Mouse (Mus musculus): Measurements from ENCODE around the gene Foxf2. TPM values are rescaled to one million over a fixed set of nuclear protein-coding genes. Genes with fewer than 3 reads are reported as not detected.

Foxf2 gene
- polyA plus RNA-seq, 1 experiment from 2014 or later = 9.4 TPM

DNA sequence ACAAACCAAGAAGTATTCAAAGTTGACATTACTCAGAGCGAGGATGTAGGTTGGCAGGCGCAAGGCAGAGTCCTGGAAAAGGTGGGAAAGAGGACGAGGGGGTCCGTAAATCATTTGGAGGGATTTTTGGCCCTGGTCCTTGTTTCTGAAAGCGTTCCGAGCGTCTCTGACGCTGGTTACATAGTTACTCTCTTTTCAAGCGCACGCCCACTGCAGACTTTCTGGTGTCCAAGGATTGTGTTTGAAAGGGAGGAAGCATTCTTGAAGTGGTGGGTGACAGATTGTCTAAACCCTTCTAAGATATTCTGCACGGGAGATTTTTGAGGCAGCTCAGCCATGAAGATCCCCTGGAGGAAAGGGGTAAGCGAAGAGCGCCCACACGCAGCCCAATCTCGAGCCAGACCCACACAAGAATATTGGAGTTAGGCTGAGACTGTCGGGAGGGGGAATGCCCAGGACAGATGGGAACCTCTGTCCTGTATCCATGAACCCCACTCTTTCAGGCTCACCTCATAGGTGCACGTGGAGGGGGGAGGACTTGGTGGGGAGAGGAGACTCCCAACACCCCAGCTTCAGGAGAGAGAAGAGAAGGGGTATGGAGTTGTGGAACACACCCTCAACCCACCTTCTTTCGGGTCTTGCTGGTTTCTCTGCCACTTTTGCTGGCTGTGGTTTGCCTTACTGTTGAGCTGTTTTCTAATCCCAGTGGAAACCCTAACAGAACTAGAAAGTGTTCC lies 6.5 kb upstream of the Foxf2 start:
- WGBS = 2% methylated on average over 18 of the region's 18 CpGs
- Histone ChIP-seq H3K36me3 (no peaks in the 10 kb centered on the region), H3K4me3 (no peak overlapping the region), H3K9ac (no peak overlapping the region), H3K9me3 (replicated peaks) (no peaks in the 10 kb centered on the region), H3K27ac (no peak overlapping the region), H3K4me2 (replicated peaks) (no peak overlapping the region; the same call in 1 of the 2 replicates), H3K27me3 (peaks cover 98% of the 10 kb centered on the region), H3K4me1 (peaks cover 11% of the 10 kb centered on the region; the same call in 1 of the 2 replicates)
- ATAC-seq (ENCODE audit: low FRiP score) = no peak

DNA sequence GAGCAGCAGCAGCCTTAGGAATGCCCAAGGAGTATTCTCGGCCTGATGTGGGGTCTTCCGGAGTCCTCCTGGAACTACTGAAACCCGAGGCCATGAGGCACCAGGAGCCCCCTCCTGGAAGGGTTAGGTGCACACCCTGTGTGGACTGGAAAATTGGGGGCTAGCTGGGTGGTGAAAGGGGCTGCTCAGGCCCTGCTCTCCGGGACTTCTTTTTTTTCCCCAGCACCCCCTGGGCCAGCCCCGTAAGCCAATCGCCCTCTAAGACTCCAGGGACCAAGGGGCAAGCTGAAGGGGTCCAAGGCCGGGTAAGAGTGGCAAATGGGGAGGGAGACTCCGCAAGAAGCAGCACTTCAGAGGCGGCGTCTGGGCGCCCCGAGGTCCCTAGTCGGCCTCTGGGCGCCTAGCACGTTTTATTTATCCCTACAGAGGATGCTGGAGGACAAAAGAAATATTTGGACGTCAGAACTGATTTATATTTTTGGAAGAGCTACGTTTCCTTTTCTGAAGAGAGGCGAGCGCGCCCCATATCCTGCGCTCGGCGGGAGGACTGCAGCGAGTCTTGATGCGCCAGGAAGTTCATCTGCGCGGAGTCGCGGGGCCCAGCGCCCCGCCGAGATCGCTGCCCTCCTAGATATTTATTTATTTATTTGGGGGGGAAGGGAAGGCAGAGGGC lies 5.7 kb upstream of the Foxf2 start:
- no peak for ATAC-seq (ENCODE audit: low FRiP score)
- 0 out of 2 replicates have a peak overlapping the region, but pooled peaks have one; percentile 15 for H3K4me2 ChIP-seq (replicated peaks)
- 0 out of 2 replicates have a peak overlapping the region, but pooled peaks have one; percentile 12 for H3K27ac ChIP-seq

DNA sequence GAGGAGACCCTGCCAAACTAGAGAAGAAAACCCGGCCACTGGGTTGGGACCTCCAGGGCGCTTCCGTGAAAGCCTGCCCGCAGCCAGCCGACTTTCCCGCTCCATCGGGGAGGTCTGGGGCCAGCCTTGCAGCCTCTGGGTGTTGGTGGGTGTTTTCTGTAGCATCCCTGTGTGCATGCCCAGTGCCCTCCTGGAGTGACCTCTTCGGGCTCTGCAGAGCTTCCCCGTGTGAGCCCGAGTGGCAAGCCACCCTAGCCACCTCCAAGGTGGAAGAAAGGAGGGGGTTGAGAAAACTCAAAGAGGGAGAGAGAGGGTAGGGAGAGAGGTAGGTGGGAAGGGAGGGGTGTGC lies 5.1 kb upstream of the Foxf2 start:
- Histone ChIP-seq H3K36me3 (no peaks in the 10 kb centered on the region), H3K27me3 (peaks cover 98% of the 10 kb centered on the region), H3K9me3 (replicated peaks) (no peaks in the 10 kb centered on the region), H3K4me2 (replicated peaks) (0 out of 2 replicates have a peak overlapping the region, but pooled peaks have one; percentile 15), H3K4me3 (peak overlapping the region; percentile 4; the same call in 1 of the 2 replicates), H3K27ac (no peak overlapping the region), H3K4me1 (peaks cover 21% of the 10 kb centered on the region), H3K9ac (no peak overlapping the region)
- WGBS = 0% methylated on average over 10 of the region's 10 CpGs
- no peak for ATAC-seq (ENCODE audit: low FRiP score)

More for the DNA sequence above, 5.7 kb upstream of the Foxf2 start:
- 1% methylated on average over 33 of the region's 33 CpGs for WGBS
- Histone ChIP-seq H3K4me1 (peaks cover 18% of the 10 kb centered on the region), H3K27me3 (peaks cover 98% of the 10 kb centered on the region), H3K9me3 (replicated peaks) (no peaks in the 10 kb centered on the region), H3K36me3 (no peaks in the 10 kb centered on the region), H3K4me3 (peak overlapping the region; percentile 4; the same call in 1 of the 2 replicates), H3K9ac (no peak overlapping the region)

DNA sequence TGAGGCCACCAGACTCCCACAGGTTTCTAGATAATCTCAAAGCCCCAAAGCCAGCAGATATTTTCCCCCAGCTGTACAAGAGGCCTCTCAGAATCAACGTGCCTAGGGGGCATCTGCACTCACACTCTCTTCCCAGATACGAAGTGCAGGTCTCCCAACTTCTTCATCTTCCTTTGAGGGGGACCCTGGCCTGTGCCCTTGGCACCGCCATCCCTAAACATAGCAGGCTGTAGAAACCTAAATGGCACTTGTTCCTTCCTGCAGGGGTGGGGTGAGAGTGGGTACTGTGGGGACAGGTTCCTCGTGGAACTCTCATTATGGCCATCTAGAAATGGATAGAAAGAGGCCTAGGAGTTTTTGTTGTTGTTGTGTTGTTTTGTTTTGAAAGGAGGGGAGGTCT lies 4.7 kb upstream of the Foxf2 start:
- H3K36me3 ChIP-seq = no peaks in the 10 kb centered on the region
- H3K4me3 ChIP-seq = no peak overlapping the region
- H3K27ac ChIP-seq = no peak overlapping the region
- no peak for ATAC-seq (ENCODE audit: low FRiP score)
- H3K4me1 ChIP-seq = peaks cover 25% of the 10 kb centered on the region
- no peak overlapping the region for H3K4me2 ChIP-seq (replicated peaks)
- H3K9me3 ChIP-seq (replicated peaks) = no peaks in the 10 kb centered on the region
- WGBS = 3% methylated on average over 4 of the region's 4 CpGs
- peaks cover 98% of the 10 kb centered on the region for H3K27me3 ChIP-seq
- no peak overlapping the region for H3K9ac ChIP-seq

DNA sequence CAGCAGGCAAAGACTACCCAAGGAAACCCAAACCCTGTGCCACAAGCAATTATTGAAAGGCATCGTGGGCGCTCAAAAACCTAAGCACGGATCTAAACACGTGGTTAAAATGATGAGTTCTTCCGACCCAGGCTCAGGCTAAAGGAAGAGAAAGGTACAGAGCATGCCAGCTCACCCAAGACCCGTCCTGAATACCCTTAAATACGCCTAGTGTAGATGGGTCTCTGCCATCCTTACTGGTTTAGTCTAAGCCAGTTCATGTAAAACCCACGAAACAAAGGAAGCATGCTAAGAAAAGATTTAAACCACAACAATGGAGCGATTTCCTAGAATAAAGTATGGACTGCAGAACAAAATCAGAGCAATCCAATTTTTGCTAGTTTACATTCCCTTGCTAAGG lies 3.9 kb upstream of the Foxf2 start:
- peaks cover 98% of the 10 kb centered on the region for H3K27me3 ChIP-seq
- WGBS = 3% methylated on average over 9 of the region's 9 CpGs
- H3K36me3 ChIP-seq = no peaks in the 10 kb centered on the region
- peaks cover 33% of the 10 kb centered on the region for H3K4me1 ChIP-seq
- H3K4me2 ChIP-seq (replicated peaks) = no peak overlapping the region
- no peak overlapping the region for H3K4me3 ChIP-seq
- no peak overlapping the region for H3K9ac ChIP-seq
- H3K27ac ChIP-seq = no peak overlapping the region
- no peaks in the 10 kb centered on the region for H3K9me3 ChIP-seq (replicated peaks)
- ATAC-seq (ENCODE audit: low FRiP score) = no peak

DNA sequence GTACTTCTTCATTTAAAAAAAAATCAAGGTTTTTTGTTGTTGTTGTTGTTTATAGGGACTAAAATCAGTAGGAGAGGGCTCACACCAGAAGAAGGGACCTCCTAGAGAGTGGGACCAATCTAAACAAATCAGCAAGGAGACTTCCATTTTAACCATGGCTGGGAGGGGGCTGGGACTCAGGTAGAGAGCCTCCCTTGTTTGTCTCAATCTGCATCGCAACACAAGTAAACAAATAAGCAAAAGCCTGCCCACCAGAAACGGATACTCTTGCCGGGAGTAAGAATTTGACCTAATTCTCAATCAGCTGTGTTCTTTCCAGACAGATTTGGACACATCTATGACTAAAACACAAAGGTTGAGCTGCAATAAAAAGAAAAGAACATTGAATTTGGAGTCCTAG lies 3.2 kb upstream of the Foxf2 start:
- Histone ChIP-seq H3K36me3 (no peaks in the 10 kb centered on the region), H3K4me1 (peaks cover 37% of the 10 kb centered on the region), H3K27me3 (peaks cover 98% of the 10 kb centered on the region), H3K9me3 (replicated peaks) (no peaks in the 10 kb centered on the region), H3K27ac (no peak overlapping the region), H3K9ac (no peak overlapping the region), H3K4me2 (replicated peaks) (no peak overlapping the region), H3K4me3 (no peak overlapping the region)
- WGBS = 3% methylated on average over 3 of the region's 3 CpGs
- no peak for ATAC-seq (ENCODE audit: low FRiP score)

DNA sequence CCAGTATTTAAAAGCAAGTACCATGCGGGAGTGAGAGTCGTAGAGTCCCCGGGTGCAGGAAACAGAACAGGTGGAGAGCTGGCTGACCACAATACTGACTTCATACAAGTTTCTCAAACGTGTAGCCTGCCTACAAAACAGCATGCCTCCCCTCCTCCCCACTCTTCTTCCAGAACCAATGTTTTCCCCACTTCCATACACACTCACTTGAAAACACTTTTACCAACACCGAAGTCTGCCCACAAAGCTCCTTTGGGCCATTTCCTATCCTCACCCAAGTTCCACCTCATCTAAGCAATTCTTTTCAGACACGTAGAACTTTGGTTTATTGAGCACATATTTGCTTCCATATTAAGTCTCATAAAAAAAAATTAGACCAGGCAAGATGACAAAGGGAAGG lies 2.3 kb upstream of the Foxf2 start:
- H3K36me3 ChIP-seq = no peaks in the 10 kb centered on the region
- H3K27ac ChIP-seq = no peak overlapping the region
- no peak for ATAC-seq (ENCODE audit: low FRiP score)
- H3K4me2 ChIP-seq (replicated peaks) = no peak overlapping the region
- H3K9ac ChIP-seq = no peak overlapping the region
- peaks cover 100% of the 10 kb centered on the region for H3K27me3 ChIP-seq
- peaks cover 31% of the 10 kb centered on the region for H3K4me1 ChIP-seq
- no peak overlapping the region for H3K4me3 ChIP-seq
- WGBS = 2% methylated on average over 6 of the region's 6 CpGs
- H3K9me3 ChIP-seq (replicated peaks) = no peaks in the 10 kb centered on the region

DNA sequence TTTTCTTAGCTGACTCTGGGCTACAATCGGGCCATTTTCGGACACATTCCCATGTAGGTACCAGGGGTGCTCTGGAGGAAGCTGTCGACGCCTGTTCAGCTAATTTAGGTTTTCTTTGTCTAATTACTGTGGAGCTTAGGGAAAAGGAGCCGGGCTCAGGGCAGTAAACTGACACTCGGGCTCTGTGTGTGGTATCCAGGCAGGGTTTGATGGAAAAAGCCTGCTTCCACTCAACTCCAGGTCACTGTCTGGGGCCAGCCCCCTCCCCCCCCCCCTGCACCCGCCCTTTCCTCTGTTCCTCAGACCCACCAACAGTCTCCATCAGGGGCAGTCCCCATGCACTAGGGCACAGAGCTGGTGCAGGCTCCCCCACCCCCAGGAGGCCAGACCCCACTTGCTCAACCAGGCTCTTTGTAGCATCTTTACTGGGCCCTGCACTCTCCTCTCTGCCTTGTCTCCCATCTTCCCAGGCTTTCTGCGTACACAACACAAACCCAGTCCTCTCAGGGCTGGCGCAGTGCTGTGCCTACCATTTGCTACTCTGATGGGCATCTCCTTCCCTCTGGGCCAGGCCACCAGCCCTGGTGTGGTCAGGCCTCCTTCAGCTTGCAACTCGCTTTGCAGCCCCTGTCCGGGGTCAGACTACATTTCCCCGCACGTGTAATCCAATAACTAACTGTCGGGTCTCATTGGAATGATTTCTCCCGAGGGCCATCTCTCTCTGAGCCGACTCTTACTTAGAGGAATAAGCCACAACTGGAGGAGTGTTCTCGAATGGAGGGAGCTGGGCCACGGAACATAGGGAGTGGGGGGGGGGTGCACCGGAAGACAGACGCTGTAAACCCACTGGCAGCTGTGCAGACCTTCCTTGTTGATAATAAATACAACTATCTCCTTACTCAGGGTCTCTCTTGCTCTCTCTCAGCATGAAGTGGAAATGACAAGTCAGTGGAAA lies 1.4 kb upstream of the Foxf2 start:
- no peak for ATAC-seq (ENCODE audit: low FRiP score)
- 2% methylated on average over 20 of the region's 20 CpGs for WGBS
- H3K4me1 ChIP-seq = peaks cover 32% of the 10 kb centered on the region
- peak overlapping the region; percentile 8; the same call in 1 of the 2 replicates for H3K4me3 ChIP-seq
- H3K9me3 ChIP-seq (replicated peaks) = no peaks in the 10 kb centered on the region
- no peaks in the 10 kb centered on the region for H3K36me3 ChIP-seq
- no peak overlapping the region for H3K9ac ChIP-seq
- H3K4me2 ChIP-seq (replicated peaks) = 0 out of 2 replicates have a peak overlapping the region, but pooled peaks have one; percentile 19
- H3K27me3 ChIP-seq = peaks cover 100% of the 10 kb centered on the region
- no peak overlapping the region for H3K27ac ChIP-seq

DNA sequence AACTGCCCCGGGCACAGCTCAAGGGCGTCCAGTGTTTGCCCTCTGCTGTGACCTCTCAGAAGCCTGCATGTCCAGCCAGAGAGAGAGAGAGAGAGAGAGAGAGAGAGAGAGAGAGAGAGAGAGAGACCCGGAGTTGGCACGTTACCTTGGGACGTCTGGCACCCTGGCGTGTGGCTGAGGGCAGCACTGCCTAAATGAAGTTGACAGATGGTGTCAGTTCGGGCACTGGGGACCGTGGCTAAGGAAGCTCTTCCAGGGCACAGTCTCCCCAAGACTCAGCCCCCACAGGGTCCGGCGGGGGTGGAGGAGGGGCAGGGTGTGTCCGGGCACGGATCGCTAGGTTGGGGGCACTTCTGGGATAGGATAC lies 667 bp upstream of the Foxf2 start:
- Histone ChIP-seq H3K27ac (no peak overlapping the region), H3K9me3 (replicated peaks) (no peaks in the 10 kb centered on the region), H3K9ac (peak overlapping the region; percentile 27; the same call in 1 of the 2 replicates), H3K4me2 (replicated peaks) (peak overlapping the region; percentile 72), H3K4me3 (peak overlapping the region; percentile 46), H3K36me3 (no peaks in the 10 kb centered on the region), H3K4me1 (peaks cover 38% of the 10 kb centered on the region), H3K27me3 (peaks cover 100% of the 10 kb centered on the region)
- no peak for ATAC-seq (ENCODE audit: low FRiP score)
- WGBS = 0% methylated on average over 13 of the region's 13 CpGs

DNA sequence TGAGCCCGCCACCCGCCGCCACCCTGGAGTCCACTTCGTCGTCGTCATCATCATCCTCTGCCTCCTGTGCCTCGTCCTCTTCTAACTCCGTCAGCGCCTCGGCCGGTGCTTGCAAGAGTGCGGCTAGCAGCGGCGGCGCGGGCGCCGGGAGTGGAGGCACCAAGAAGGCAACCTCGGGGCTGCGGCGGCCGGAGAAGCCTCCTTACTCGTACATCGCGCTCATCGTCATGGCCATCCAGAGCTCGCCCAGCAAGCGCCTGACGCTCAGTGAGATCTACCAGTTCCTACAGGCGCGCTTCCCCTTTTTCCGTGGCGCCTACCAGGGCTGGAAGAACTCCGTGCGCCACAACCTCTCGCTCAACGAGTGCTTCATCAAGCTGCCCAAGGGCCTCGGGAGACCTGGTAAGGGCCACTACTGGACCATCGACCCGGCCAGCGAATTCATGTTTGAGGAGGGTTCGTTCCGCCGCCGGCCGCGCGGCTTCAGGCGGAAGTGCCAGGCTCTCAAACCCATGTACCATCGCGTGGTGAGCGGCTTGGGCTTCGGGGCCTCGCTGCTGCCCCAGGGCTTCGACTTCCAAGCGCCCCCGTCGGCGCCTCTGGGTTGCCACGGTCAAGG lies 676 bp downstream of the Foxf2 start:
- Histone ChIP-seq H3K27ac (peak overlapping the region; percentile 35), H3K4me2 (replicated peaks) (peak overlapping the region; percentile 72), H3K9me3 (replicated peaks) (no peaks in the 10 kb centered on the region), H3K9ac (peak overlapping the region; percentile 49), H3K4me1 (peaks cover 38% of the 10 kb centered on the region), H3K36me3 (no peaks in the 10 kb centered on the region), H3K27me3 (peaks cover 99% of the 10 kb centered on the region), H3K4me3 (peak overlapping the region; percentile 46)
- 0 out of 2 replicates have a peak, but pooled peaks have one; percentile 8 for ATAC-seq (ENCODE audit: low FRiP score)
- under 1% methylated on average over 60 of the region's 60 CpGs for WGBS

DNA sequence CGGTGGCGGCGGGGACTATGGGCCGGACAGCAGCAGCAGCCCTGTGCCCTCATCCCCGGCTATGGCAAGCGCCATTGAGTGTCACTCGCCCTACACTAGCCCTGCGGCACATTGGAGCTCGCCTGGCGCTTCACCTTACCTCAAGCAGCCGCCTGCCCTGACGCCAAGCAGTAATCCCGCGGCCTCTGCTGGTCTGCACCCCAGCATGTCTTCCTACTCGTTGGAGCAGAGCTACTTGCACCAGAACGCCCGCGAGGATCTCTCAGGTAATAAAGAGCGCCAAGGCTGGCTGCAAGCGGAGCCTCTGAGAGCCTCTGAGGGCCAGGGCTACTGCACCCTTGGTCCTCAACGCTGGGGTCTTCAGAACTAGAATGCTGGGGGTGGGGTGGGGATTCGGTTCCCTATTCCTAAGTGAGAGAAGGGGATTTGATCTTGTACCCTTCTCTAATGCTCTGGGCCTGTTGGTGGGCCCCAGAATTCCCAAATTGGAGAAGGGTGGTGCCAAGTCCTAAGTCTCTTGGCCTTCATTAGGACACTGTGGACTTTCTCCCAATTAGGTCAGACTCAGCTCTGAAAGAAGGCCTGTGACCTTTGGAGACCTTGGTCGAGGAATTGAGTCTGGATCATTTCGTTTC lies 1.5 kb downstream of the Foxf2 start:
- H3K4me1 ChIP-seq = peaks cover 38% of the 10 kb centered on the region
- no peak for ATAC-seq (ENCODE audit: low FRiP score)
- under 1% methylated on average over 24 of the region's 24 CpGs for WGBS
- peaks cover 99% of the 10 kb centered on the region for H3K27me3 ChIP-seq
- H3K9me3 ChIP-seq (replicated peaks) = no peaks in the 10 kb centered on the region
- H3K27ac ChIP-seq = no peak overlapping the region
- H3K9ac ChIP-seq = peak overlapping the region; percentile 49
- no peaks in the 10 kb centered on the region for H3K36me3 ChIP-seq
- H3K4me3 ChIP-seq = peak overlapping the region; percentile 46
- H3K4me2 ChIP-seq (replicated peaks) = peak overlapping the region; percentile 72

Data from hindbrain, embryonic 12.5 days (tissue).